Mouse (Mus musculus): Measurements from ENCODE around the gene Ccnh. TPM values are rescaled to one million over a fixed set of nuclear protein-coding genes. Genes with fewer than 3 reads are reported as not detected.
"Not testable (repeated sequence)": the region's sequence is repeated elsewhere in the genome, so short reads cannot be mapped to it uniquely, and the experiment has no call there.

Ccnh gene
- total RNA-seq (2014; rRNA removed; ENCODE audit: low replicate concordance) (9.8 and 14.7 TPM in 2 replicates), polyA plus RNA-seq (2015; fragmentation: Nextera tagmentation; extraction: Ambion mirVana) (56.7 and 63.7 TPM in 2 replicates)

DNA sequence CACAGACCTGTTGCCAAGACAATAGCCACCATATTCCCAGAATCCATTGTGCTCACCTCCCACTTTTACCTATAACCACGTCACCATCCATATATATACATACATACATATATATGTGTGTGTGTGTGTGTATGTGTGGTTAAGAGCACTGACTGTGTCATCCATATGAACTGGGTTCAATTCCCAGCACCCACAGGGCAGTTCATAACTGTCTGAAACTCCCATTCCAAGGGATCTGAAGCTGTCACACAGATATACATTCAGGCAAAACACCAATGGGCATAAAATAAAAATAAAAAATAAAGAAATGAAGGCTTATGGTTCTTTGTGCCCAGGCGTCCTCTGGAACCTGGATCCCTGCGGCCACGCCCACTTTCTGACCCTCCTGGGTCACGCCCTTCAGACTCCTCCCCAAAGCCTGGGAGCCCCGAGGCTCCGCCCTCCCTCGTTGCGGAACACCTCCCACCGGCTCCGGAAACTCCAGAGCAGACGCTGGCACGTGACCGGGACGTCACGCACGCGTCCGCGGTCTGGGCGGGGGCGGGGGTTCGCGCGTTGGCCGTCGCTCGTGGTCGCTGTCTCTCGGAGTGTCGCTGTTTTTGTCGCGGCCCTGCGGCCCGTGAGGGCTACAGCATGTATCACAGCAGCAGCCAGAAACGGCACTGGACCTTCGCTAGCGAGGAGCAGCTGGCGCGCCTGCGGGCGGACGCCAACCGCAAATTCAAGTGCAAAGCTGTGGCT is at the start of gene Ccnh:
Ccnh (plus strand) TSS at position 506 of the 741 bp plus-strand sequence.
- ATAC-seq (ENCODE audit: insufficient read depth, low read depth): peak; percentile 99
- Histone ChIP-seq H3K9me3 (replicated peaks; ENCODE audit: control insufficient read depth, low read length) (no peaks in the 10 kb centered on the region), H3K4me1 (ENCODE audit: control insufficient read depth, insufficient read depth) (0 out of 2 replicates have a peak, but pooled peaks cover 8% of the 10 kb centered on the region), H3K4me2 (ENCODE audit: low read depth, low read length) (peak within 1 kb of the TSS; percentile 88), H3K27me3 (ENCODE audit: control insufficient read depth, insufficient read depth, low read length) (no peaks in the 10 kb centered on the region), H3K4me3 (ENCODE audit: low read depth, low read length) (peak within 1 kb of the TSS; percentile 89), H3K27ac (ENCODE audit: low read depth) (peak within 1 kb of the TSS; percentile 89), H3K36me3 (replicated peaks; ENCODE audit: control insufficient read depth, insufficient read depth, low read length) (peaks cover 15% of the 10 kb centered on the region; the same call in 1 of the 2 replicates), H3K9ac (replicated peaks; ENCODE audit: low read depth, low read length) (peak within 1 kb of the TSS; percentile 84)
- 2% methylated on average over 44 of the region's 44 CpGs for WGBS
- peak; percentile 92 for DNase-seq (ENCODE audit: low spot score)
- no peak for TF ChIP-seq EP300 (IDR thresholded peaks at IDR 0.05; ENCODE audit: low read depth)
- no peak for TF ChIP-seq CTCF (IDR thresholded peaks at IDR 0.05; ENCODE audit: low read depth)

DNA sequence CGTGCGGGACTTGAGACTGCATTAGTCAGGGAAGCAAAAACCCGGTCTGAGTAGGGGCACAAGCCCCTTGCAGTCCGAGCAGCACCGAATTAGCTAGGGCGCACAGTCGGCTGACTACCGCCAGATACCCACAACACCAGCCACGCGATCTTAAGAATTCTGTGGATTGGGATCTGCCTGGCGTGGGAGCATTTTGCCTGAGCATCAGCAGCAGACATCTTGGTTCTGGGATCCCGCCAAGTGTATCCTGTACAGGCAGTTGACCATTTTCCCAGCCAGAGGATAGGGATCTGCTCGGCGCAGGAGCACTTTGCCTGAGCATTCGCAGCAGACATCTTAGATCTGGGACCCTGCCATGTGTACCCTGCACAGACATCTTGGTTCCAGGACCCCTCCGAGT is 45.8 kb upstream of the Ccnh start:
- not testable (repeated sequence) for H3K9ac ChIP-seq (replicated peaks; ENCODE audit: low read depth, low read length); H3K4me1 ChIP-seq (ENCODE audit: control insufficient read depth, insufficient read depth); ATAC-seq (ENCODE audit: insufficient read depth, low read depth); DNase-seq (ENCODE audit: low spot score); H3K4me2 ChIP-seq (ENCODE audit: low read depth, low read length); H3K4me3 ChIP-seq (ENCODE audit: low read depth, low read length); H3K27me3 ChIP-seq (ENCODE audit: control insufficient read depth, insufficient read depth, low read length); H3K27ac ChIP-seq (ENCODE audit: low read depth); H3K9me3 ChIP-seq (replicated peaks; ENCODE audit: control insufficient read depth, low read length); H3K36me3 ChIP-seq (replicated peaks; ENCODE audit: control insufficient read depth, insufficient read depth, low read length)
- 87% methylated on average over 16 of the region's 16 CpGs for WGBS

DNA sequence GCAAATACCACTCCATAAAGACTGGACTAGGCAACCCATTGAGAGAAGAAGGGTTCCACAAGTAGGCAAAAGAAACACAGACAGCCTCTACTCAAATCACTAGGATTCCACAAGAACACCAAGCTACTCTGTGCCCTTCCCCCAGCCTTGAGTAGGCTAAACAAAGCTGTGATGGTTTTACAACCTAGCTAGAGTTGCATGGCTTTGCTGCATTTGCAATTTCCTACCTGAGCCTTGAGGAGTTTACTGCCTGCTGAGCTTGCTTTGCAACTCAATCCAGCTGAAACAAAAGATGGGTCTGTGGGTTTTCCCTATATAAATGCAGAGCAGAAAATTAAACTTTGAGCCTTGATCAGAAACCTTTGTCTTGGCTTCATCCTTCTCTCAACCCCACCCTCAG is 42.7 kb upstream of the Ccnh start:
- no peaks in the 10 kb centered on the region for H3K4me1 ChIP-seq (ENCODE audit: control insufficient read depth, insufficient read depth)
- H3K36me3 ChIP-seq (replicated peaks; ENCODE audit: control insufficient read depth, insufficient read depth, low read length): no peaks in the 10 kb centered on the region
- no peak overlapping the region for H3K4me2 ChIP-seq (ENCODE audit: low read depth, low read length)
- no peak overlapping the region for H3K27ac ChIP-seq (ENCODE audit: low read depth)
- TF ChIP-seq CTCF (IDR thresholded peaks at IDR 0.05; ENCODE audit: low read depth) (no peak), EP300 (IDR thresholded peaks at IDR 0.05; ENCODE audit: low read depth) (no peak)
- no peak overlapping the region for H3K9ac ChIP-seq (replicated peaks; ENCODE audit: low read depth, low read length)
- no peak for DNase-seq (ENCODE audit: low spot score)
- H3K9me3 ChIP-seq (replicated peaks; ENCODE audit: control insufficient read depth, low read length): no peaks in the 10 kb centered on the region
- ATAC-seq (ENCODE audit: insufficient read depth, low read depth): no peak
- no peaks in the 10 kb centered on the region for H3K27me3 ChIP-seq (ENCODE audit: control insufficient read depth, insufficient read depth, low read length)
- no peak overlapping the region for H3K4me3 ChIP-seq (ENCODE audit: low read depth, low read length)

DNA sequence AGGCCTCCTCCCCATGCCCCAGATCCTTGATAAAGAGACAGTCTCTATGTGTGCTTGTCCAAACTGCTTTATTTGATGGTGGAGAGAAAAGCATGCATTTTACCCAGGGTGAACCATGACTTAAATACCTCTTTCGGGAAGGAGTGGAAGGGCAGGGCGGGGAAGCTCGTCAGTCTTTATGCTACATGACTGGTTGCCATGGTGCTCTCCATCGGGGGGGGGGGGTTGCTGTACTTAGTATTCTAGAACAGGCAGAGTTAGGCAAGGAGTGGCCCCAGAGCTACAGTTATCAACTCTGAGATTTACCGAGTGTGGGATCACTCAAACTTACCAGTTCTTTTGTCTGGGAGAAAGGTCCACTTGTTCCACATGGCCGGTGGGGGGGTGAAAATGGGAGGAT is 34.5 kb upstream of the Ccnh start:
- Histone ChIP-seq H3K4me1 (ENCODE audit: control insufficient read depth, insufficient read depth) (no peaks in the 10 kb centered on the region), H3K4me2 (ENCODE audit: low read depth, low read length) (no peak overlapping the region), H3K27ac (ENCODE audit: low read depth) (no peak overlapping the region), H3K4me3 (ENCODE audit: low read depth, low read length) (no peak overlapping the region), H3K9ac (replicated peaks; ENCODE audit: low read depth, low read length) (no peak overlapping the region), H3K9me3 (replicated peaks; ENCODE audit: control insufficient read depth, low read length) (no peaks in the 10 kb centered on the region), H3K36me3 (replicated peaks; ENCODE audit: control insufficient read depth, insufficient read depth, low read length) (no peaks in the 10 kb centered on the region), H3K27me3 (ENCODE audit: control insufficient read depth, insufficient read depth, low read length) (no peaks in the 10 kb centered on the region)
- no peak for DNase-seq (ENCODE audit: low spot score)
- 81% methylated on average over 6 of the region's 6 CpGs for WGBS
- ATAC-seq (ENCODE audit: insufficient read depth, low read depth): no peak
- no peak for TF ChIP-seq EP300 (IDR thresholded peaks at IDR 0.05; ENCODE audit: low read depth)
- TF ChIP-seq CTCF (IDR thresholded peaks at IDR 0.05; ENCODE audit: low read depth): no peak

DNA sequence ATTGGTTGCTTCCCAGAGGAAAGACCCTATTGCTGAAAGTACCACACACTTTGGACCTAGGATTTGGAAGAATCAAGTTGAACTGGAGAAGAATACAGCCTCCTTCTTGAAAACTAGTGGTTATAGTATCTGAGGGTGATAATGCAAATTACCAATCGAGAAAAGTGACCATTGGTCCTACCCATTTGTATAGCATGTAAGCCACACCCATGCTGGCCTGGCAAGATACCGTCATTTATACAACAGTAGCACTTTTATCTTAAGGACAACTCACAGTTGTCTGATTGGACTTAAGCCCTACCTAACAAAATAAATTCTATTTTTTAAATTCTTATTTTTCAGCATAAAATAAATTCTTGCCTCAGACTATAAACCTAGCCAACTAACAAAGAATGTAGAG is 29.2 kb upstream of the Ccnh start:
- DNase-seq (ENCODE audit: low spot score) (no peak), ATAC-seq (ENCODE audit: insufficient read depth, low read depth) (no peak)
- 61% methylated on average over 2 of the region's 2 CpGs for WGBS
- Histone ChIP-seq H3K4me2 (ENCODE audit: low read depth, low read length) (no peak overlapping the region), H3K9me3 (replicated peaks; ENCODE audit: control insufficient read depth, low read length) (no peaks in the 10 kb centered on the region), H3K27ac (ENCODE audit: low read depth) (no peak overlapping the region), H3K4me1 (ENCODE audit: control insufficient read depth, insufficient read depth) (no peaks in the 10 kb centered on the region), H3K4me3 (ENCODE audit: low read depth, low read length) (no peak overlapping the region), H3K27me3 (ENCODE audit: control insufficient read depth, insufficient read depth, low read length) (no peaks in the 10 kb centered on the region), H3K36me3 (replicated peaks; ENCODE audit: control insufficient read depth, insufficient read depth, low read length) (no peaks in the 10 kb centered on the region), H3K9ac (replicated peaks; ENCODE audit: low read depth, low read length) (no peak overlapping the region)
- TF ChIP-seq EP300 (IDR thresholded peaks at IDR 0.05; ENCODE audit: low read depth) (no peak), CTCF (IDR thresholded peaks at IDR 0.05; ENCODE audit: low read depth) (no peak)

Measured in heart, postnatal 0 days (tissue).